Mouse (Mus musculus) embryonic facial prominence, embryonic 11.5 days (tissue): ENCODE measurements at regions not wholly inside any gene's neighbourhood (a gene's known extent, or its start where the extent isn't known, plus 50 kb on each side); places are given as distances from the start of the nearest gene placed in this dataset.

ENCODE experiments used
- ATAC-seq: fragments of 200-750 bp; cut with Nextera tagmentation; replicated peaks from 2 replicates; pipeline ENCODE4 v1.8.0; 2017; ENCODE audit warnings: low read depth; ENCODE audit not compliant: insufficient number of reproducible peaks, low FRiP score, low TSS enrichment
- DNase-seq: peaks from one replicate; pipeline ENCODE4 v3.0.0-alpha.2; 2015; ENCODE audit warnings: low spot score
- H3K27ac ChIP-seq: fragments of 300-500 bp; sonication (generic); replicated peaks from 2 replicates; pipeline ENCODE4 v1.5.1; 2014; ENCODE audit warnings: mild to moderate bottlenecking, low read depth, low read length, control low read depth
- H3K27me3 ChIP-seq: fragments of 300-500 bp; sonication (generic); 2 replicates; pipeline ENCODE4 v1.6.1; 2014; ENCODE audit warnings: mild to moderate bottlenecking, low read length, moderate library complexity, mixed read lengths; ENCODE audit not compliant: control insufficient read depth, insufficient read depth
- H3K36me3 ChIP-seq: fragments of 300-500 bp; sonication (generic); replicated peaks from 2 replicates; pipeline ENCODE4 v1.6.1; 2014; ENCODE audit warnings: low read depth, mild to moderate bottlenecking, low read length, moderate library complexity, mixed read lengths; ENCODE audit not compliant: control insufficient read depth, insufficient read depth
- H3K4me1 ChIP-seq: fragments of 300-500 bp; sonication (generic); 2 replicates; pipeline ENCODE4 v1.6.1; 2014; ENCODE audit warnings: low read length, mixed read lengths; ENCODE audit not compliant: control insufficient read depth, insufficient read depth
- H3K4me2 ChIP-seq: fragments of 300-500 bp; sonication (generic); 2 replicates; pipeline ENCODE4 v1.6.1; 2014; ENCODE audit warnings: low read depth, mild to moderate bottlenecking, control low read depth, low read length, moderate library complexity
- H3K4me3 ChIP-seq: fragments of 300-500 bp; sonication (generic); 2 replicates; pipeline ENCODE4 v1.5.1; 2014; ENCODE audit warnings: low read depth, low read length, control low read depth
- H3K9ac ChIP-seq: fragments of 300-500 bp; sonication (generic); replicated peaks from 2 replicates; pipeline ENCODE4 v1.6.1; 2014; ENCODE audit warnings: mild to moderate bottlenecking, control low read depth, low read length
- H3K9me3 ChIP-seq: fragments of 300-500 bp; sonication (generic); replicated peaks from 2 replicates; pipeline ENCODE4 v1.6.1; 2016; ENCODE audit warnings: mild to moderate bottlenecking, low read length, inconsistent platforms, mixed read lengths; ENCODE audit not compliant: control insufficient read depth
- WGBS: fragments of 180-500 bp; shearing (Covaris S2); extraction: QIAGEN DNeasy Blood & Tissue Kit; methylation state at CpG from one replicate; pipeline ENCODE4 v1.1.7; 2014; 5-methylcytosine and 5-hydroxymethylcytosine counted together

- Histone ChIP-seq H3K27me3 (no peaks in the 10 kb centered on the region), H3K4me3 (no peak overlapping the region), H3K36me3 (no peaks in the 10 kb centered on the region), H3K4me1 (no peaks in the 10 kb centered on the region), H3K27ac (no peak overlapping the region), H3K4me2 (no peak overlapping the region), H3K9me3 (no peaks in the 10 kb centered on the region), H3K9ac (no peak overlapping the region)
- DNase-seq (no peak), ATAC-seq (no peak)
Observed at GRCm38 (mm10) chr6:60217840-60218239, 611.8 kb downstream of the Snca start.

GRCm38 (mm10) chr6:60201548-60201947 is 628.1 kb downstream of the Snca start:
- no peak overlapping the region for H3K27ac ChIP-seq
- WGBS = 76% methylated on average over 10 of the region's 10 CpGs
- no peaks in the 10 kb centered on the region for H3K9me3 ChIP-seq
- DNase-seq (peak; percentile 71), ATAC-seq (no peak)
- H3K4me2 ChIP-seq = no peak overlapping the region
- H3K4me3 ChIP-seq = no peak overlapping the region
- H3K9ac ChIP-seq = no peak overlapping the region
- no peaks in the 10 kb centered on the region for H3K4me1 ChIP-seq
- no peaks in the 10 kb centered on the region for H3K36me3 ChIP-seq
- no peaks in the 10 kb centered on the region for H3K27me3 ChIP-seq
